Mouse (Mus musculus): ENCODE measurements at regions not wholly inside any gene's neighbourhood (a gene's known extent, or its start where the extent isn't known, plus 50 kb on each side); places are given as distances from the start of the nearest gene placed in this dataset.

- Histone ChIP-seq H3K4me3 (replicated peaks) (no peak overlapping the region), H3K36me3 (replicated peaks; ENCODE audit: low read length) (no peaks in the 10 kb centered on the region), H3K9me3 (no peaks in the 10 kb centered on the region), H3K27me3 (replicated peaks) (no peaks in the 10 kb centered on the region), H3K4me1 (no peaks in the 10 kb centered on the region)
- no peak for TF ChIP-seq FLI1 (IDR thresholded peaks at IDR 0.05; ENCODE audit: low read length)
- no peak for TF ChIP-seq GATA1 (IDR thresholded peaks at IDR 0.05; ENCODE audit: borderline replicate concordance, low read length)
Observed at GRCm38 (mm10) chr3:60698189-60698588, 225.6 kb downstream of the Mbnl1 start.

- Histone ChIP-seq H3K36me3 (replicated peaks; ENCODE audit: low read length) (no peaks in the 10 kb centered on the region), H3K27me3 (replicated peaks) (no peaks in the 10 kb centered on the region), H3K4me1 (no peaks in the 10 kb centered on the region), H3K4me3 (replicated peaks) (no peak overlapping the region), H3K9me3 (no peaks in the 10 kb centered on the region)
- TF ChIP-seq FLI1 (IDR thresholded peaks at IDR 0.05; ENCODE audit: low read length) (no peak), GATA1 (IDR thresholded peaks at IDR 0.05; ENCODE audit: borderline replicate concordance, low read length) (no peak)
Observed at GRCm38 (mm10) chr3:60707139-60707538, 234.5 kb downstream of the Mbnl1 start.

GRCm38 (mm10) chr3:60712896-60713295 is 240.3 kb downstream of the Mbnl1 start:
- TF ChIP-seq FLI1 (IDR thresholded peaks at IDR 0.05; ENCODE audit: low read length), result no peak
- no peak for TF ChIP-seq GATA1 (IDR thresholded peaks at IDR 0.05; ENCODE audit: borderline replicate concordance, low read length)
- H3K9me3 ChIP-seq, result 0 out of 2 replicates have a peak, but pooled peaks cover 3% of the 10 kb centered on the region
- no peak overlapping the region for H3K4me3 ChIP-seq (replicated peaks)
- H3K4me1 ChIP-seq, result peaks cover 3% of the 10 kb centered on the region; the same call in 1 of the 2 replicates
- H3K36me3 ChIP-seq (replicated peaks; ENCODE audit: low read length), result no peaks in the 10 kb centered on the region
- H3K27me3 ChIP-seq (replicated peaks), result no peaks in the 10 kb centered on the region

GRCm38 (mm10) chr3:60720322-60720721 is 247.7 kb downstream of the Mbnl1 start:
- no peaks in the 10 kb centered on the region for H3K36me3 ChIP-seq (replicated peaks; ENCODE audit: low read length)
- no peak overlapping the region for H3K4me3 ChIP-seq (replicated peaks)
- no peaks in the 10 kb centered on the region for H3K27me3 ChIP-seq (replicated peaks)
- no peaks in the 10 kb centered on the region for H3K9me3 ChIP-seq
- TF ChIP-seq FLI1 (IDR thresholded peaks at IDR 0.05; ENCODE audit: low read length), result no peak
- no peak for TF ChIP-seq GATA1 (IDR thresholded peaks at IDR 0.05; ENCODE audit: borderline replicate concordance, low read length)
- no peaks in the 10 kb centered on the region for H3K4me1 ChIP-seq

- H3K27me3 ChIP-seq (replicated peaks), result no peaks in the 10 kb centered on the region
- H3K9me3 ChIP-seq, result no peaks in the 10 kb centered on the region
- TF ChIP-seq GATA1 (IDR thresholded peaks at IDR 0.05; ENCODE audit: borderline replicate concordance, low read length), result no peak
- H3K4me1 ChIP-seq, result peaks cover 10% of the 10 kb centered on the region
- H3K36me3 ChIP-seq (replicated peaks; ENCODE audit: low read length), result no peaks in the 10 kb centered on the region
- no peak overlapping the region for H3K4me3 ChIP-seq (replicated peaks)
Observed at GRCm38 (mm10) chr3:60731331-60731730, 258.7 kb downstream of the Mbnl1 start.

GRCm38 (mm10) chr3:60740543-60741294 is 261.9 kb upstream of the P2ry1 start:
- TF ChIP-seq FLI1 (IDR thresholded peaks at IDR 0.05; ENCODE audit: low read length), result no peak
- TF ChIP-seq GATA1 (IDR thresholded peaks at IDR 0.05; ENCODE audit: borderline replicate concordance, low read length), result no peak

GRCm38 (mm10) chr3:60741379-60741778 is 261.2 kb upstream of the P2ry1 start:
- no peak for TF ChIP-seq GATA1 (IDR thresholded peaks at IDR 0.05; ENCODE audit: borderline replicate concordance, low read length)
- TF ChIP-seq FLI1 (IDR thresholded peaks at IDR 0.05; ENCODE audit: low read length), result no peak
- no peaks in the 10 kb centered on the region for H3K4me1 ChIP-seq
- H3K4me3 ChIP-seq (replicated peaks), result no peak overlapping the region

More at GRCm38 (mm10) chr3:60740543-60741294, 261.9 kb upstream of the P2ry1 start:
- Histone ChIP-seq H3K36me3 (replicated peaks; ENCODE audit: low read length) (no peaks in the 10 kb centered on the region), H3K4me1 (peaks cover 4% of the 10 kb centered on the region; the same call in 1 of the 2 replicates), H3K9me3 (0 out of 2 replicates have a peak, but pooled peaks cover 3% of the 10 kb centered on the region), H3K27me3 (replicated peaks) (no peaks in the 10 kb centered on the region), H3K4me3 (replicated peaks) (no peak overlapping the region)

GRCm38 (mm10) chr3:60742232-60742631 is 260.4 kb upstream of the P2ry1 start:
- Histone ChIP-seq H3K4me3 (replicated peaks) (no peak overlapping the region), H3K27me3 (replicated peaks) (no peaks in the 10 kb centered on the region), H3K36me3 (replicated peaks; ENCODE audit: low read length) (no peaks in the 10 kb centered on the region), H3K4me1 (no peaks in the 10 kb centered on the region), H3K9me3 (0 out of 2 replicates have a peak, but pooled peaks cover 3% of the 10 kb centered on the region)
- TF ChIP-seq FLI1 (IDR thresholded peaks at IDR 0.05; ENCODE audit: low read length), result no peak
- no peak for TF ChIP-seq GATA1 (IDR thresholded peaks at IDR 0.05; ENCODE audit: borderline replicate concordance, low read length)

More at GRCm38 (mm10) chr3:60741379-60741778, 261.2 kb upstream of the P2ry1 start:
- Histone ChIP-seq H3K27me3 (replicated peaks) (no peaks in the 10 kb centered on the region), H3K9me3 (0 out of 2 replicates have a peak, but pooled peaks cover 3% of the 10 kb centered on the region), H3K36me3 (replicated peaks; ENCODE audit: low read length) (no peaks in the 10 kb centered on the region)

GRCm38 (mm10) chr3:60745075-60745474 is 257.5 kb upstream of the P2ry1 start:
- H3K9me3 ChIP-seq, result 0 out of 2 replicates have a peak, but pooled peaks cover 3% of the 10 kb centered on the region
- no peaks in the 10 kb centered on the region for H3K36me3 ChIP-seq (replicated peaks; ENCODE audit: low read length)

GRCm38 (mm10) chr3:60758568-60758967 is 244.0 kb upstream of the P2ry1 start:
- TF ChIP-seq GATA1 (IDR thresholded peaks at IDR 0.05; ENCODE audit: borderline replicate concordance, low read length) (no peak), FLI1 (IDR thresholded peaks at IDR 0.05; ENCODE audit: low read length) (no peak)

More at GRCm38 (mm10) chr3:60745075-60745474, 257.5 kb upstream of the P2ry1 start:
- Histone ChIP-seq H3K4me1 (no peaks in the 10 kb centered on the region), H3K27me3 (replicated peaks) (no peaks in the 10 kb centered on the region), H3K4me3 (replicated peaks) (no peak overlapping the region)
- TF ChIP-seq GATA1 (IDR thresholded peaks at IDR 0.05; ENCODE audit: borderline replicate concordance, low read length), result no peak
- no peak for TF ChIP-seq FLI1 (IDR thresholded peaks at IDR 0.05; ENCODE audit: low read length)

More at GRCm38 (mm10) chr3:60758568-60758967, 244.0 kb upstream of the P2ry1 start:
- Histone ChIP-seq H3K4me3 (replicated peaks) (no peak overlapping the region), H3K4me1 (peaks cover 4% of the 10 kb centered on the region), H3K36me3 (replicated peaks; ENCODE audit: low read length) (no peaks in the 10 kb centered on the region), H3K27me3 (replicated peaks) (no peaks in the 10 kb centered on the region), H3K9me3 (no peaks in the 10 kb centered on the region)

All from megakaryocyte, embryonic 14.5 days (primary cell).